Mouse (Mus musculus): ENCODE measurements at regions not wholly inside any gene's neighbourhood (a gene's known extent, or its start where the extent isn't known, plus 50 kb on each side); places are given as distances from the start of the nearest gene placed in this dataset.
A peak's percentile ranks its signal among the peaks of the same experiment; 100 is the strongest.

- DNase-seq, result no peak
- intact Hi-C loops (cut with DNase I; ENCODE audit: low total_unique reads), result no loop called here
Measured at GRCm38 (mm10) chr3:105372371-105372828, 79.7 kb upstream of the Kcnd3 start.

- intact Hi-C loops (cut with DNase I; ENCODE audit: low total_unique reads), result no loop called here
- no peak for DNase-seq
Measured at GRCm38 (mm10) chr3:105374306-105374705, 77.8 kb upstream of the Kcnd3 start.

- intact Hi-C loops (cut with DNase I; ENCODE audit: low total_unique reads), result no loop called here
- no peak for DNase-seq
Measured at GRCm38 (mm10) chr3:105374836-105375235, 77.3 kb upstream of the Kcnd3 start.

- intact Hi-C loops (cut with DNase I; ENCODE audit: low total_unique reads), result no loop called here
- no peak for DNase-seq
Measured at GRCm38 (mm10) chr3:105375383-105375782, 76.7 kb upstream of the Kcnd3 start.

- no peak for DNase-seq
- intact Hi-C loops (cut with DNase I; ENCODE audit: low total_unique reads), result no loop called here
Measured at GRCm38 (mm10) chr3:105375820-105376219, 76.3 kb upstream of the Kcnd3 start.

GRCm38 (mm10) chr3:105376346-105376745 is 75.8 kb upstream of the Kcnd3 start:
- intact Hi-C loops (cut with DNase I; ENCODE audit: low total_unique reads), result no loop called here
- no peak for DNase-seq

- intact Hi-C loops (cut with DNase I; ENCODE audit: low total_unique reads), result no loop called here
Measured at GRCm38 (mm10) chr3:105380818-105381217, 71.3 kb upstream of the Kcnd3 start.

GRCm38 (mm10) chr3:105392611-105393514 is 59.3 kb upstream of the Kcnd3 start:
- intact Hi-C loops (cut with DNase I; ENCODE audit: low total_unique reads), result no loop called here
- DNase-seq, result peak; percentile 14

More at GRCm38 (mm10) chr3:105380818-105381217, 71.3 kb upstream of the Kcnd3 start:
- DNase-seq, result no peak
